Mouse (Mus musculus): Measurements from ENCODE around the gene Igsf9b. TPM values are rescaled to one million over a fixed set of nuclear protein-coding genes. Genes with fewer than 3 reads are reported as not detected.

Igsf9b gene
- polyA plus RNA-seq, 1 experiment from 2014 or later = 22.8 TPM

DNA sequence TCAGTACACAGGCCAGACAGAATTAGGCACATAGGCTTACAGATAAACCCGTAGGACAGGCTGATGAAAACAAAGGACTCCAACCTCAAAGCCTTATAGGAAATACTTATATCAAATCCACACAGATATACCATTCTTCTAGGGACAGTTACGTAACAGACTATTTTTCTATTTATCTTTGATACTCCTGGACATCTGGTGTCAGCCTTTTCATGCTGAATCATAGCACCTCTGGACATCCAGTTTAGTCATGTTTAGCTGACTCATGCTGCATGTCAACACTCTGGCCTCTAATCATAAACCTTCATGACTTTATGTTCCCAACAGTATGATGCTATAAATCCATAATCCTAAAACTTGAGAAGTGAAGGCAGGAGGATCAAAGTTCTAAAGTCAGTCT, 29.1 kb upstream of the Igsf9b start:
- no peaks in the 10 kb centered on the region for H3K36me3 ChIP-seq (ENCODE audit: control insufficient read depth, insufficient read depth, low read length)
- 83% methylated on average over 2 of the region's 2 CpGs for WGBS
- no peaks in the 10 kb centered on the region for H3K4me1 ChIP-seq (ENCODE audit: control insufficient read depth, insufficient read depth, low read length)
- H3K27ac ChIP-seq (ENCODE audit: low read length) = no peak overlapping the region
- H3K9ac ChIP-seq (ENCODE audit: low read depth, low read length) = no peak overlapping the region
- no peak for ATAC-seq
- no peak overlapping the region for H3K4me2 ChIP-seq (ENCODE audit: low read length)
- no peak overlapping the region for H3K4me3 ChIP-seq (ENCODE audit: low read depth, low read length)
- H3K27me3 ChIP-seq (ENCODE audit: control insufficient read depth, insufficient read depth, low read depth, low read length) = no peaks in the 10 kb centered on the region
- no peaks in the 10 kb centered on the region for H3K9me3 ChIP-seq (replicated peaks; ENCODE audit: control insufficient read depth, low read length, poor library complexity, severe bottlenecking)

DNA sequence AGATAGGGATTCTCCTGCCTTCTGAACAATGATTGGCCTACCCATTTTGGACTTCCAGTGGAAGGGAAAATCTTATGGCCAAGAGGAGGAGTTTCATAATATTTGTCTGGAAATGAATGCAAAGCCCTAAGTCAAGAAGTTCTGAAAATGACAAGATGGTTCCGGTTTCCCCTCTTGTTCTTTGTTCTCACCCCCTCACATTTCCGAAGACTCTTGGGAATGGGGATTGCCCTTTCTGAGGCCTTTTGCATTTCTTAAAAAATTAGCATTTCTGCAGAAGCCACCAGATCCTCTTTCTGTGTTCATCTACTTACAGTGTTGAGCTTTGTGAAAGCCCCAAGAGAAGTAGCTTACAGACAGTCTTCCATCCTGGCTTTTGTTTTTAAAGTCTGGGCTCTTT, 27.1 kb upstream of the Igsf9b start:
- WGBS = 82% methylated on average over 2 of the region's 2 CpGs
- no peaks in the 10 kb centered on the region for H3K9me3 ChIP-seq (replicated peaks; ENCODE audit: control insufficient read depth, low read length, poor library complexity, severe bottlenecking)
- H3K9ac ChIP-seq (ENCODE audit: low read depth, low read length) = no peak overlapping the region
- no peak overlapping the region for H3K27ac ChIP-seq (ENCODE audit: low read length)
- ATAC-seq = no peak
- H3K4me3 ChIP-seq (ENCODE audit: low read depth, low read length) = no peak overlapping the region
- no peak overlapping the region for H3K4me2 ChIP-seq (ENCODE audit: low read length)
- H3K36me3 ChIP-seq (ENCODE audit: control insufficient read depth, insufficient read depth, low read length) = no peaks in the 10 kb centered on the region
- H3K27me3 ChIP-seq (ENCODE audit: control insufficient read depth, insufficient read depth, low read depth, low read length) = no peaks in the 10 kb centered on the region
- no peaks in the 10 kb centered on the region for H3K4me1 ChIP-seq (ENCODE audit: control insufficient read depth, insufficient read depth, low read length)

GRCm38 (mm10) chr9:27272858-27273257, 26.1 kb upstream of the Igsf9b start:
- Histone ChIP-seq H3K9me3 (replicated peaks; ENCODE audit: control insufficient read depth, low read length, poor library complexity, severe bottlenecking) (no peaks in the 10 kb centered on the region), H3K4me3 (ENCODE audit: low read depth, low read length) (no peak overlapping the region), H3K4me1 (ENCODE audit: control insufficient read depth, insufficient read depth, low read length) (no peaks in the 10 kb centered on the region), H3K27ac (ENCODE audit: low read length) (no peak overlapping the region), H3K4me2 (ENCODE audit: low read length) (no peak overlapping the region), H3K9ac (ENCODE audit: low read depth, low read length) (no peak overlapping the region), H3K27me3 (ENCODE audit: control insufficient read depth, insufficient read depth, low read depth, low read length) (no peaks in the 10 kb centered on the region), H3K36me3 (ENCODE audit: control insufficient read depth, insufficient read depth, low read length) (no peaks in the 10 kb centered on the region)
- ATAC-seq = no peak
- 97% methylated on average over 1 of the region's 1 CpGs for WGBS

DNA sequence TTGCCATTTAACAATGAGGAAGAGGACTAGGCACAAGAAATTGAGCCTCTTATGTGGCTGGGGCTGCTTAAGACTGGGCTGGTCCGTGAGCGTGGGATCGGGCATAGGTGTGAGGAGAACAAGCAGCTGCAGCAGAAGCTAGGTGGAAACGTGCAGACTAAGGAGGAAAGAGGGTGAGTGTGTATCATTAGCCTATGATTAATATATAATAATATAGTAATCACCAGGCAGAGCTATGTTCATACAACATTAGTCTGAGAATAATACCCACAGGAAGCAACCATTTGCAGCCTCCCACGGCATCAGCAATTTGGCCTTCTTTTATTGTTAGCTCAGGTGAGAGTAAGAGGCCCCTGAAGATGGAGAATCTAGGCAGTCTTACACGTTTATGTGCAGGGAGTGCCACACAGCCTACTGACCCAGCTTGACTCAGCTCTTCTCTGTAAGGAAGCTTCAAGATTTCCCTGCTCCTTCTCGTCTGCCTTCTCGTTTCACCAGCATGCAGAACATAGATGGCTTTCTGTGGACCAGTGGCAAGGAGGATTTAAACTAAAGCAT, 22.6 kb upstream of the Igsf9b start:
- no peak overlapping the region for H3K4me2 ChIP-seq (ENCODE audit: low read length)
- no peaks in the 10 kb centered on the region for H3K9me3 ChIP-seq (replicated peaks; ENCODE audit: control insufficient read depth, low read length, poor library complexity, severe bottlenecking)
- ATAC-seq = no peak
- 76% methylated on average over 8 of the region's 8 CpGs for WGBS
- no peaks in the 10 kb centered on the region for H3K4me1 ChIP-seq (ENCODE audit: control insufficient read depth, insufficient read depth, low read length)
- H3K27ac ChIP-seq (ENCODE audit: low read length) = no peak overlapping the region
- H3K4me3 ChIP-seq (ENCODE audit: low read depth, low read length) = no peak overlapping the region
- no peaks in the 10 kb centered on the region for H3K36me3 ChIP-seq (ENCODE audit: control insufficient read depth, insufficient read depth, low read length)
- no peaks in the 10 kb centered on the region for H3K27me3 ChIP-seq (ENCODE audit: control insufficient read depth, insufficient read depth, low read depth, low read length)
- H3K9ac ChIP-seq (ENCODE audit: low read depth, low read length) = no peak overlapping the region

- no peak for ATAC-seq
- Histone ChIP-seq H3K4me2 (ENCODE audit: low read length) (no peak overlapping the region), H3K36me3 (ENCODE audit: control insufficient read depth, insufficient read depth, low read length) (no peaks in the 10 kb centered on the region), H3K9ac (ENCODE audit: low read depth, low read length) (no peak overlapping the region), H3K4me1 (ENCODE audit: control insufficient read depth, insufficient read depth, low read length) (no peaks in the 10 kb centered on the region), H3K4me3 (ENCODE audit: low read depth, low read length) (no peak overlapping the region), H3K27ac (ENCODE audit: low read length) (no peak overlapping the region), H3K27me3 (ENCODE audit: control insufficient read depth, insufficient read depth, low read depth, low read length) (no peaks in the 10 kb centered on the region), H3K9me3 (replicated peaks; ENCODE audit: control insufficient read depth, low read length, poor library complexity, severe bottlenecking) (no peaks in the 10 kb centered on the region)
- WGBS = 74% methylated on average over 5 of the region's 5 CpGs
Measured at GRCm38 (mm10) chr9:27277401-27278087, 21.5 kb upstream of the Igsf9b start.

DNA sequence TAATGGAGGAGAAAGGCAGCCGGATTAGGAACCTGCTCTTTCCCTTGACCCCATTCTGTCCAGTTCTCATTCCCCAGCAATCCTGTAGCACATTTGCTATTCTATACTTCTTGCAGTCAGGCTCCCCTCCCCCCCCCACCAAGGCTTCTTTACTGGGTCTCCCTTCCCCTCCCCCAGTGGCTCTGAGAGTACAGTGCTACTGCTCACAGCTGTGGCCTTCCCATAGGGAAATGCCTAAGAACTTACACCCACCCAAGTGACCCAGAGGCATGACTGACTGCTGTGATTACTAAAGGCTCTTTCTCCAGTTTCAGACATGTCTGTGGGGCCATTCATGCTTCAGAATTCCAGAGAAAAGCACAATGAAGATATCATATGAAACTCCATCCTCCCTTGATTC, 20.0 kb upstream of the Igsf9b start:
- no peak overlapping the region for H3K4me3 ChIP-seq (ENCODE audit: low read depth, low read length)
- ATAC-seq = no peak
- WGBS = 50% methylated on average over 1 of the region's 1 CpGs
- H3K4me1 ChIP-seq (ENCODE audit: control insufficient read depth, insufficient read depth, low read length) = no peaks in the 10 kb centered on the region
- no peaks in the 10 kb centered on the region for H3K36me3 ChIP-seq (ENCODE audit: control insufficient read depth, insufficient read depth, low read length)
- no peaks in the 10 kb centered on the region for H3K27me3 ChIP-seq (ENCODE audit: control insufficient read depth, insufficient read depth, low read depth, low read length)
- no peak overlapping the region for H3K27ac ChIP-seq (ENCODE audit: low read length)
- H3K4me2 ChIP-seq (ENCODE audit: low read length) = no peak overlapping the region
- no peaks in the 10 kb centered on the region for H3K9me3 ChIP-seq (replicated peaks; ENCODE audit: control insufficient read depth, low read length, poor library complexity, severe bottlenecking)
- H3K9ac ChIP-seq (ENCODE audit: low read depth, low read length) = no peak overlapping the region

- Histone ChIP-seq H3K4me2 (ENCODE audit: low read length) (no peak overlapping the region), H3K9ac (ENCODE audit: low read depth, low read length) (no peak overlapping the region), H3K36me3 (ENCODE audit: control insufficient read depth, insufficient read depth, low read length) (no peaks in the 10 kb centered on the region), H3K27ac (ENCODE audit: low read length) (no peak overlapping the region), H3K9me3 (replicated peaks; ENCODE audit: control insufficient read depth, low read length, poor library complexity, severe bottlenecking) (no peaks in the 10 kb centered on the region), H3K4me3 (ENCODE audit: low read depth, low read length) (no peak overlapping the region), H3K27me3 (ENCODE audit: control insufficient read depth, insufficient read depth, low read depth, low read length) (no peaks in the 10 kb centered on the region), H3K4me1 (ENCODE audit: control insufficient read depth, insufficient read depth, low read length) (no peaks in the 10 kb centered on the region)
- WGBS = 83% methylated on average over 4 of the region's 4 CpGs
- ATAC-seq = no peak
Measured at GRCm38 (mm10) chr9:27280976-27281375, 18.0 kb upstream of the Igsf9b start.

DNA sequence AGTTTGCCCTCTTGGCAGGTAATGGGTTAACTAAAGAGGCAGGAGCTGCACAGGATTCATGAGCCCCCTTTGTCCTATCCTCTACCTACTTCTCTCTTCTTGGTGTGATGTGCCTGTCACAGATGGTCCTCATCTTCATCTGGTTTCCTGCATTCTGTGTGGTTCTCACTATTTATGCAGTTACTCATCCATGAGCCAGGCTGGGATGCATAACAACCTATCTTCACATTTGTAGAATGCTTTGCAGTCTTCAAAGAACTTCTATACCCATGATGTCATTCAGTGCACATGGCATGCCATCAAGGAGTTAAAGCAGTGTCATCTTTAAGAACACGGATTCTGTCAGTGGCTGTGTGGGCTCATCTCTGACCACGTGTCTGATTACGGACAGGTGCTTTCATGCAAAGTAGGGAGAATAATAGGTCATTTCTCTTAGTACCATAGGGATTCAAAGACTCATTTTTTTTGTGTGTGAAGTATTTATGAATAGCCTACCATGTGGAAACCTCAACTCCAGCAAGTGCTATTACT, 13.2 kb upstream of the Igsf9b start:
- Histone ChIP-seq H3K4me2 (ENCODE audit: low read length) (no peak overlapping the region), H3K27me3 (ENCODE audit: control insufficient read depth, insufficient read depth, low read depth, low read length) (no peaks in the 10 kb centered on the region), H3K4me1 (ENCODE audit: control insufficient read depth, insufficient read depth, low read length) (0 out of 2 replicates have a peak, but pooled peaks cover 2% of the 10 kb centered on the region), H3K9me3 (replicated peaks; ENCODE audit: control insufficient read depth, low read length, poor library complexity, severe bottlenecking) (no peaks in the 10 kb centered on the region), H3K36me3 (ENCODE audit: control insufficient read depth, insufficient read depth, low read length) (no peaks in the 10 kb centered on the region), H3K9ac (ENCODE audit: low read depth, low read length) (no peak overlapping the region), H3K4me3 (ENCODE audit: low read depth, low read length) (no peak overlapping the region), H3K27ac (ENCODE audit: low read length) (no peak overlapping the region)
- WGBS = 67% methylated on average over 3 of the region's 3 CpGs
- ATAC-seq = no peak

DNA sequence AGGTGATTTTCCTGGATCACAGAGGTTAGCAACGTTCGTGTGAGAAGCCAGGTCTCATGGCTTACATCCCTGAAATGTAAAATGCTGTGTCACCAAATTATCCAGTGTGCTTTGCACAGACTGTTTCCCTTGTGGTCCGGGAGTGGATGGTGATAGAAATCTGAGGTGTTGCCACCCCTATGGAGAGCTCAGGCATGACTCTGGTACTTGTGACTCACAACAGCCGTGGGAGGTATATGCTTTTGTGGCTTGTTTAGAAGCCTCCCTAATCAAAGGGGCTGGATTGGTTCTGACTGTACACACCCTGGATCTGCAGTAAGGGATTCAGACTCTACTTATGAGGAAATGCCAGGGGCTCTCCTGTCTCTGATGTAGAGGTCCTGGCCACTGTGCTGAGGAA, 12.7 kb upstream of the Igsf9b start:
- Histone ChIP-seq H3K4me2 (ENCODE audit: low read length) (no peak overlapping the region), H3K27ac (ENCODE audit: low read length) (no peak overlapping the region), H3K4me1 (ENCODE audit: control insufficient read depth, insufficient read depth, low read length) (0 out of 2 replicates have a peak, but pooled peaks cover 2% of the 10 kb centered on the region), H3K4me3 (ENCODE audit: low read depth, low read length) (no peak overlapping the region), H3K9me3 (replicated peaks; ENCODE audit: control insufficient read depth, low read length, poor library complexity, severe bottlenecking) (no peaks in the 10 kb centered on the region), H3K9ac (ENCODE audit: low read depth, low read length) (no peak overlapping the region), H3K36me3 (ENCODE audit: control insufficient read depth, insufficient read depth, low read length) (no peaks in the 10 kb centered on the region), H3K27me3 (ENCODE audit: control insufficient read depth, insufficient read depth, low read depth, low read length) (no peaks in the 10 kb centered on the region)
- no peak for ATAC-seq
- WGBS = 88% methylated on average over 4 of the region's 4 CpGs

All from midbrain, embryonic 16.5 days (tissue).